Mouse (Mus musculus): ENCODE data around the gene Napb. TPM values are rescaled to one million over a fixed set of nuclear protein-coding genes. Genes with fewer than 3 reads are reported as not detected.
"Not testable (repeated sequence)": the region's sequence is repeated elsewhere in the genome, so short reads cannot be mapped to it uniquely, and the experiment has no call there.

Gene Napb
- 0.66 and 0.92 TPM in 2 replicates for total RNA-seq (2014; fragmentation: Nextera tagmentation)
- total RNA-seq (2017) = 0.13 and 0.62 TPM in 2 replicates

- ATAC-seq (replicated peaks; ENCODE audit: poor library complexity, severe bottlenecking) = peak; percentile 96
Measured at GRCm38 (mm10) chr2:148732327-148733000, at the start of gene Napb. Gene Napb (minus strand): TSS chr2:148732467.

- ATAC-seq (replicated peaks; ENCODE audit: poor library complexity, severe bottlenecking) = no peak
Measured at GRCm38 (mm10) chr2:148781709-148782108, 49.4 kb upstream of the Napb start, which contains the start of gene 8030411F24Rik. Gene 8030411F24Rik (plus strand): TSS chr2:148782009.

- ATAC-seq (replicated peaks; ENCODE audit: poor library complexity, severe bottlenecking) = not testable (repeated sequence)
Measured at GRCm38 (mm10) chr2:148771397-148771796, 39.1 kb upstream of the Napb start, which contains the start of gene Cst11. Gene Cst11 (minus strand): TSS chr2:148771497.

- ATAC-seq (replicated peaks; ENCODE audit: poor library complexity, severe bottlenecking) = peak; percentile 99
Measured at GRCm38 (mm10) chr2:148763648-148764388, 31.6 kb upstream of the Napb start.

- 0 out of 2 replicates have a peak, but pooled peaks have one; percentile 16 for ATAC-seq (replicated peaks; ENCODE audit: poor library complexity, severe bottlenecking)
Measured at GRCm38 (mm10) chr2:148754310-148754846, 22.1 kb upstream of the Napb start.

- peak; percentile 89 for ATAC-seq (replicated peaks; ENCODE audit: poor library complexity, severe bottlenecking)
Measured at GRCm38 (mm10) chr2:148751893-148752813, 19.9 kb upstream of the Napb start.

- ATAC-seq (replicated peaks; ENCODE audit: poor library complexity, severe bottlenecking) = no peak
Measured at GRCm38 (mm10) chr2:148750058-148750457, 17.8 kb upstream of the Napb start, which contains the start of gene Cstl1. Gene Cstl1 (plus strand): TSS chr2:148750358.

- no peak for ATAC-seq (replicated peaks; ENCODE audit: poor library complexity, severe bottlenecking)
Measured at GRCm38 (mm10) chr2:148743846-148744407, 11.7 kb upstream of the Napb start.

GRCm38 (mm10) chr2:148743001-148743400 lies 10.7 kb upstream of the Napb start:
- ATAC-seq (replicated peaks; ENCODE audit: poor library complexity, severe bottlenecking) = no peak

GRCm38 (mm10) chr2:148731614-148732326 lies 497 bp downstream of the Napb start:
- peak; percentile 38 for ATAC-seq (replicated peaks; ENCODE audit: poor library complexity, severe bottlenecking)

- peak; percentile 62; the same call in 1 of the 2 replicates for ATAC-seq (replicated peaks; ENCODE audit: poor library complexity, severe bottlenecking)
Measured at GRCm38 (mm10) chr2:148719271-148719995, 12.8 kb downstream of the Napb start.

- no peak for ATAC-seq (replicated peaks; ENCODE audit: poor library complexity, severe bottlenecking)
Measured at GRCm38 (mm10) chr2:148717072-148717471, 15.2 kb downstream of the Napb start.

- no peak for ATAC-seq (replicated peaks; ENCODE audit: poor library complexity, severe bottlenecking)
Measured at GRCm38 (mm10) chr2:148712326-148712725, 19.9 kb downstream of the Napb start.

- ATAC-seq (replicated peaks; ENCODE audit: poor library complexity, severe bottlenecking) = no peak
Measured at GRCm38 (mm10) chr2:148707202-148707530, 25.1 kb downstream of the Napb start.

- ATAC-seq (replicated peaks; ENCODE audit: poor library complexity, severe bottlenecking) = peak; percentile 80
Measured at GRCm38 (mm10) chr2:148706409-148707201, 25.7 kb downstream of the Napb start.

- peak; percentile 81 for ATAC-seq (replicated peaks; ENCODE audit: poor library complexity, severe bottlenecking)
Measured at GRCm38 (mm10) chr2:148698571-148698970, 33.7 kb downstream of the Napb start.

- no peak for ATAC-seq (replicated peaks; ENCODE audit: poor library complexity, severe bottlenecking)
Measured at GRCm38 (mm10) chr2:148690781-148691180, 41.5 kb downstream of the Napb start.

GRCm38 (mm10) chr2:148690291-148690690 lies 42.0 kb downstream of the Napb start:
- no peak for ATAC-seq (replicated peaks; ENCODE audit: poor library complexity, severe bottlenecking)

All from granulocyte monocyte progenitor cell, adult 5-6 weeks (primary cell).